Mouse (Mus musculus): ENCODE measurements at regions not wholly inside any gene's neighbourhood (a gene's known extent, or its start where the extent isn't known, plus 50 kb on each side); places are given as distances from the start of the nearest gene placed in this dataset.

GRCm38 (mm10) chr14:33695362-33695982 lies 106.5 kb downstream of the Ptpn20 start:
- TF ChIP-seq CTCF (IDR thresholded peaks at IDR 0.05; ENCODE audit: borderline replicate concordance, insufficient read depth, low read depth, low read length), result peak; percentile 81
- no peak for TF ChIP-seq POLR2A (IDR thresholded peaks at IDR 0.05; ENCODE audit: borderline replicate concordance, insufficient read depth, low read length)
